14 mouse cellular contexts compared by ENCODE assay signal in the genomic region with DNA sequence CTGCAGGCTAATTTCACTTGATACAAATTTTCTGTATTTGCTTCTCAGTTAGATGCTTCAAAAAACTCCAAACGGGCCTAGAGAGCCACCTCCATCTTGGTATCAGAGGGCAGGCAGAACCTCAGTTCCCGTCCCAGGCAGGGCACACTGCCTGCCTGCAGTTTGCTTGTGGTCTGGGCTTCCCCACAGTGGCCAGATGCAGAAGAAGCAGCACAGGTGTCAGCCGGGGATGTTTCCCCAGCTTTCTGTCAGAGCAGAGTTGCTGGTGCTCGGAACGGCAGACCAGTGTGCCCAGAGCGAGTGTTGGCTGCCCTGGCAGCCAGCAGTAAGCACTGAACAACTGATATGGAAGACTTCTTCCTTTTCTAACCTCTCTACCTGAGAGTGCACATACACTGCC. TPM values are rescaled to one million over a fixed set of nuclear protein-coding genes. Genes with fewer than 3 reads are reported as not detected.
DNase-seq lines count a peak whose midpoint lies in the region.
"Had no signal": no experiment of that assay in that cellular context is flagged by ENCODE, and none has a peak within 500 bp of the region (broad histone marks: within the 10 kb centered on the region; RNA-seq: fewer than 3 reads in every experiment).

No protein-coding gene starts in this region.

- peak; percentile 27 to 31 for DNase-seq in spleen, adult 18-20 months
- no peak for DNase-seq in spleen, adult 12 weeks (ENCODE audit: low spot score)
- DNase-seq in induced T-regulatory cell, adult 2 months (ENCODE audit: low read depth) = peak; percentile 82
- peak; percentile 69 for DNase-seq in splenic B cell, adult 2 months (ENCODE audit: low read depth, low spot score)
- DNase-seq in left cerebral cortex, postnatal 25 days (ENCODE audit: low spot score in 2 of 2) = no peak
- DNase-seq in right cerebral cortex, postnatal 14 days = no peak
- DNase-seq in right cerebral cortex, adult 18-20 months = no peak
- DNase-seq: adrenal gland, postnatal 25 days; cerebellum, adult 2 months; layer of hippocampus, adult 9-11 months; liver, embryonic 13.5 days had no signal

- no peaks in the 10 kb centered on the region for H3K36me3 ChIP-seq in splenic B cell, adult 2 months (ENCODE audit: control insufficient read depth, insufficient read depth, low read length, poor library complexity, severe bottlenecking)
- H3K36me3 ChIP-seq: embryonic facial prominence, embryonic 15.5 days; heart, embryonic 10.5 days; liver, embryonic 13.5 days; midbrain, embryonic 12.5 days had no signal

- H3K27me3 ChIP-seq in splenic B cell, adult 2 months (ENCODE audit: control insufficient read depth, insufficient read depth, low read length, poor library complexity, severe bottlenecking) = no peaks in the 10 kb centered on the region
- H3K27me3 ChIP-seq: embryonic facial prominence, embryonic 15.5 days; liver, embryonic 13.5 days had no signal

- intact Hi-C loops in left cerebral cortex, postnatal 25 days (cut with DNase I) = no loop called here

RNA-seq across cellular contexts. Expression of a gene that starts 19.9 kb away (rescaled TPM):
- total RNA-seq in left cerebral cortex, postnatal 25 days (2021) = 1 to 10 TPM; 2.2 to 3.5 TPM

RNA-seq across cellular contexts. Expression of a gene that starts 52.3 kb away (rescaled TPM):
- 1 to 10 TPM; 7.8 to 8.2 TPM for total RNA-seq in left cerebral cortex, postnatal 25 days (2021)

Comparison
In these comparisons a context has a peak if more than half of its experiments do, and no peak if none do; other contexts are left out.
1. DNase-seq: peak in spleen, adult 18-20 months (2 of 2), induced T-regulatory cell, adult 2 months (single experiment) and splenic B cell, adult 2 months (single experiment); none in spleen, adult 12 weeks (single experiment), left cerebral cortex, postnatal 25 days (0 of 2), right cerebral cortex, postnatal 14 days (single experiment) and right cerebral cortex, adult 18-20 months (single experiment).